Mouse (Mus musculus): ENCODE results near the gene AI837181.
A peak's percentile ranks its signal among the peaks of the same experiment; 100 is the strongest.

Gene AI837181

DNA sequence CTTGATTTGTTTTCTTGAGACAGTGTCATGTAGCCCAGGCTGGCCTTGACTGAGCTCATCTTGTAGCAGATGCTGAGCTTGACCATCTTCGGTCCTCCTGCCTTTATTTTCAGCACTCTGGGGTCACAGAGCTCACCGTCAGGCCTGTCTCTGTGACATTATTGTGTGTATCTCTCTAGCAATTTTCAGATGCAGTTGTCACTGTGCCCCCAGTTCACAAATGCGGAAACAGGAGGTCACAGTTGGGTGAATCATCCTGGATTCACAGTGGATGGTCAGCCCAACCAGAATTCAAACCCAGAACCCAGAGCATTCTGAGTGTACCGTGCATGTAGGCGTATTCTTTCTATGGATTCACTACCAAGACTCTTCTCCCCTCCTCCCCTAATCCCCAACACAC, 20.8 kb downstream of the AI837181 start:
- DNase-seq (ENCODE audit: low read depth, low spot score) = no peak

GRCm38 (mm10) chr19:5447515-5448353, 22.8 kb downstream of the AI837181 start, which contains the start of gene Fosl1:
Gene Fosl1, plus strand, starts transcription at chr19:5447547.
- DNase-seq (ENCODE audit: low read depth, low spot score) = peak; percentile 92

- peak; percentile 53 for DNase-seq (ENCODE audit: low read depth, low spot score)
Observed at GRCm38 (mm10) chr19:5448354-5449150, 23.6 kb downstream of the AI837181 start.

GRCm38 (mm10) chr19:5449673-5450072, 24.7 kb downstream of the AI837181 start:
- DNase-seq (ENCODE audit: low read depth, low spot score) = no peak

- no peak for DNase-seq (ENCODE audit: low read depth, low spot score)
Observed at GRCm38 (mm10) chr19:5451766-5452165, 26.8 kb downstream of the AI837181 start.

DNA sequence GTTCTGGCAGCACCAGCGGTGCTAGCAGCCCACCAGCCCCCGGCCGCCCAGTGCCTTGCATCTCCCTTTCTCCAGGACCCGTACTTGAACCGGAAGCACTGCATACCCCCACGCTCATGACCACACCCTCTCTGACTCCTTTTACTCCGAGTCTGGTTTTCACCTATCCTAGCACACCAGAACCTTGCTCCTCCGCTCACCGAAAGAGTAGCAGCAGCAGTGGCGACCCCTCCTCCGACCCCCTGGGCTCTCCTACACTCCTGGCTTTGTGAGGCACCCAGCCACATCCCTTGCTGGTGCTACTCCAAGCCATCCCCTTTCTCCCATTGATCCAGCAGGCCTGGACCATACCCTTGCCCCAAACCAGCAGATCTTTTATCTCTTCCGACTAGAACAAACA, 30.1 kb downstream of the AI837181 start:
- DNase-seq (ENCODE audit: low read depth, low spot score) = no peak

GRCm38 (mm10) chr19:5455568-5455967, 30.6 kb downstream of the AI837181 start:
- DNase-seq (ENCODE audit: low read depth, low spot score) = no peak

GRCm38 (mm10) chr19:5456241-5456921, 31.4 kb downstream of the AI837181 start:
- DNase-seq (ENCODE audit: low read depth, low spot score) = no peak

DNA sequence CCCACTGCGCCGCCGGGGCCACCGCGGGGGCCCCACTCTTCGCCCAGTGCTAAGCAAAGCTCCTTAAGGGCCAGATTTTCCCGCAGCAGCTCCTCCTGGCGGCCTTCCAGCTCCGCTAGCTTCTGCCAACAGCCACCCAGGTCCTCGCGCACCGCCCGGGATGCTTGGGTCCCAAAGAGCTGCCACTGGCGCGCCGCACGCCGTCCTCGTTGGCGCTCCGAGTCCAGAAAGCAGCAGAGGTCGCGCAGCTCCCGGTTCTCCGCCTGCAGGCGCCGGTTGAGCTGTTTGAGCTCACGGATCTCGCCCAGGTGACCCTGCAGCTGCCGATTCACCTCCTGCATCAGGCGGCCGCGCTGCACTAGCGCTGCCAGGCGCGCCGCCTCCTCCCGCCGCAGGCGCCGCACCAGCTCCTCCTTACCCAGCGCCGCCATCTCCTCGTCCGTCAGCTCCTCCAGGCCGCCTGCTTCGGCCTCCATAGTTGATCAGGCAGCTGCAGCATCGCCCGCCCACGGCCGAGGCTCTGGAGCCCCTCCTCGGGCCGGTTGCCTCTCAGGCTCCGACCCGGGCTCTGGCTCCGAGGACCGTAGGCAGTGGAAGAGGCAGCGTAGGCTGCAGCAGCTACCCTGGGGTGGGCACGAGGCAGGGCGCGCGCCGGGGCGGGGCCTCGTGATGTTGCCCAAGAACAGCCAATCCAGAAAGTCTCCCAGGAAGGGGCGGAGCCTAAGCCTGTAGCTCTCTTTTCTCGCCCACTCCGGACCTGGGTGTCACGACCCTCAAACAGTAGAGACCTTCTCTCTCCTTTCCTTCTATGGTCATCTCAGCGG, 32.2 kb downstream of the AI837181 start:
- DNase-seq (ENCODE audit: low read depth, low spot score) = peak; percentile 94

DNA sequence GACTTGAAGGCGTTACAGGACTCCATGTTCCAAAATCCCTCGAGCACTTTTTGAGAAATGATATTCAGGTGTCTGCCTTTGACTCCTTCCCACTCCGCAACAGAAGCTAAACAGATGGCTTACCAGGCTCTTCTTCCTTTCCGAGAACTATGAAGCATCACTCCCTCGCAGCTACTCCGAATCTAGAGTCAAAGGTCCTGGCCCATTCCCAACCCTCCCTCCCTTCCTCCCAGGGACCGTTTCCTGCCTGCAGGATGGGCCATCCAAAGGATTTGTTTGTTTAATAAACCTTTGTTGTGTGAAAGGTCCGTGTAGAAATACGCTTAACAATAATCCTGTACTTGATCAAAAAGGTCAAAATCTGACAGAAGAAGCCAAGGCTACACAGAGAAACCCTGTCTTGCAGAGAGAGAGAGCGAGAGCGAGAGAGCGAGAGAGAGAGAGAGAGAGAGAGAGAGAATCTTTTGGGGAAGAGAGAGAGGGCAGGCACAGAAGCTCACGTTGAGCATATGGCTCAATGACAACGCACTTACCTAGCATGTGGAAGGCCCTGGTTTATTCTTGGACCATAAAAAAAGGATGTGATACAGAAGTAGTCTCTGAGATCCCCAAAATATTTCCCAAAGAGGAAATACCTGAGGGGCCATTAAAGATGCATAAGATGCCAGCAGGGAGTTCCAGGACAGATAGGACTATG, 33.0 kb downstream of the AI837181 start, which contains the start of gene Ccdc85b:
Gene Ccdc85b, minus strand, starts transcription at position 149 of the 697 bp plus-strand sequence.
- DNase-seq (ENCODE audit: low read depth, low spot score) = no peak

DNA sequence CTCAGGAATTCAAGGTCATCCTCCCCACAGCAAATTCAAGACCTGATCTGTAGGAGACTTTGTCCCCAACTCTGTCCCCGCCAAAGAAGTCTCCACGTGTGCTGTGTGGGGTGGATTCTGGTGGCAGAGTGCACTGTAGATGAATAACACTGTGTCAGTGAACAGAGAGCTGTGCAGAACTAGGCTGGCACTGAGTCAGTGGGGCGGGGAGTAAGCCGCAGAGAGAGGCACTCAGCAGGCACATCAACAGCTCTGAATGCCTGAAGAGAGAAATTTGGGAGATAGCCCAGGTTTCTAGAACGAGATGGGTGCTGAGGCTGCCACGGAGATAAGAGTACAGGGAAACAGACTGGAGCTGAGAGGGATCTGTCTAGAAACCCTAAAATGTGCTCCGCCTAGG, 34.1 kb downstream of the AI837181 start:
- DNase-seq (ENCODE audit: low read depth, low spot score) = no peak

DNA sequence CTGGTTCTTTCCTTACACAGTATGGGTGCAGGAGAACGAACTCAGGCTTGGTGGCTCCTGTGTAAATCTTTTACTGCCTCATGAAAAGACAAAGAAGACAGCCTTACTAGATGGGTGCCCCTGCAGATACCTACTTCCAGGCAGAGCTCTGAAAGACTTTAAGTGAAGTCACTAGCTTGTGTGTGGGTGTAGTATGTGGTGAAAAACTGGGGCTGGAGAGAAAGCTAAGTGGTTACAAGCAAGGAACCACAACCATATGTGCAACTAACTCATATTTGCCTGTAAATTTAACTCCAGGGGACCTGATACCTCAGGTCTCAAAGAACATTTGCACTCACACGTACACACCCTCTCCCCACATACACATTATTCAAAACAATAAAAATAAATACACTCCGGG, 35.0 kb downstream of the AI837181 start:
- DNase-seq (ENCODE audit: low read depth, low spot score) = peak; percentile 45

GRCm38 (mm10) chr19:5460465-5460911, 35.5 kb downstream of the AI837181 start, which contains the start of gene Fibp:
Gene Fibp, plus strand, starts transcription at chr19:5460615.
- DNase-seq (ENCODE audit: low read depth, low spot score) = peak; percentile 89

GRCm38 (mm10) chr19:5461411-5461810, 36.5 kb downstream of the AI837181 start:
- DNase-seq (ENCODE audit: low read depth, low spot score) = no peak

- no peak for DNase-seq (ENCODE audit: low read depth, low spot score)
Observed at GRCm38 (mm10) chr19:5463212-5463611, 38.3 kb downstream of the AI837181 start.

DNA sequence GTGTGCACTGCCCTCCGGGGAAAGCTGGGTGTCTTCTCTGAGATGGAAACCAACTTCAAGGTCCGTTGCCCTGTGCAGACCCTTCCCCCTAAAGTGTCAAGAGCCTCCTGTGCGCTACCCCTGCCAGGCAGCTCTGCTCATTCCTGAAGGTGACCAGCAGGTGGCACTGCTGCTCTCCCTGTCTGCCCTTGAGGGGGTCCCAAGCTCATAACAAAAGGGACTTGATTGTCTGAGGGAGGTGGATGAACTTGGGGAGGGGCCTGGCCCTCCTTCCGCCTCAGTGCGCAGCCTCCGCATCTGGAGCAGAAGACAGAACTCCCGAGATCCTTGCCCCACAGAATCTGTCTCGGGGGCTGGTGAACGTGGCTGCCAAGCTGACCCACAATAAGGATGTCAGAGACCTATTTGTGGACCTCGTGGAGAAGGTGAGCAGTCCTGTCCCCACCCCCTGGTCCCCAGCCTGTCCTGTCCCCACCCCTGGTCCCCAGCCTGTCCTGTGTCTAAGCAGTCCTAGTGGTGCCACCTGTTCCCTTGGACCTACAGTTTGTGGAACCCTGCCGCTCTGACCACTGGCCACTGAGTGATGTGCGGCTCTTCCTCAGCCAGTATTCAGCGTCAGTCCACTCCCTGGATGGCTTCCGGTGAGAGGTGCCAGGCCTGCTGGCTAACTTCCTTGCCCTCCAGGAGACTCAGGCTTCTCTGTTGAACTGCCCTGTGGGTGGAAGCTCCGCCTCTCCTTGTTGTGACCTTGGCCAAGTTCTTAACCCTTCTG, 39.0 kb downstream of the AI837181 start:
- peak; percentile 55 for DNase-seq (ENCODE audit: low read depth, low spot score)

GRCm38 (mm10) chr19:5465037-5465436, 40.1 kb downstream of the AI837181 start:
- no peak for DNase-seq (ENCODE audit: low read depth, low spot score)

DNA sequence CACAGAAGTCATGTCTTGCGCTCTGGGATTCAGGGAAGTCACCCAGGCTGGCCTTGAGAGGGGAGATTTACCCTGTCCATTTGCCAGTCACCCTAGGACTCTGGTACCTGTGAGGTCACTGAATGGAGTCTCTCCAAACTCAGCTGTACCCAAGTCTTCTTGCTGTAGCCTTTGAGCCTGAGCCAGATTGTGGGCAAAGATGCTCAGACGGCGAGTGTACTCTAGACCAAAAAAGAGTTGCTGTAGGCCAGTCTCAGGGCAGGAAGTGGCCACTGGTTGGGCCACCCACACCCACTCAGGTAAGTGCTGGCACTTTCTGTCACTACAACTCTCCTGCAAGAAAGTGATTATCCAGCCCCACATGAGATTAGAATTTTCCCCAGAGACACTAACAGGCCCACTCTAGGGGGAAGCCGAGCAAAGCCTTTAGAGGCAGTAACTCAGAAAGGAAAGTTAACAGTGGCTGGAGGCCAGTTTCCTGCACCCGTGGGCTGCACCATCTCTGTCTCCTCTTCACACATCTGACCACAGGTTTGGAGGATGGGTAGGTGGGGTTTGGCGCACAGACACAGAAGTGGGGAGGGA, 42.1 kb downstream of the AI837181 start:
- DNase-seq (ENCODE audit: low read depth, low spot score) = no peak

DNA sequence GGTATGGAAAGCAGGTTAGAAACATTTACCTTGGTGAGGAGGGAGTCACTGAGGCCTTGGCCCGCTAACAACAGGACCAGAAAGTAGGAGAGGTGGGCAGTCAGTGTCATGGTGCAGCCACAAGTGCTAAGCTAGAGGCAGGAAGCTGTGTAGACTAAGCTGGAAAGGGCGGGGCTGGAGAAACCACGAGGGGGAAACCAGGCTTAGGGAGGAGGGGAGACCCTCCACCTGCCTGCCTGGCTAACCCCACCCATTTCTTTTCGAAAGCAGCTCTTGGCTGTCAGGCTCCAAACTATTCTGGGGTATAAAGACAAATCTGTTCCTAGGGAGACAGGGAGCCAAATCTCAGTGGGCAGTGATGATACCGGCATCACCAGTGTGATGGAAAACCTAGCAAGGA, 43.4 kb downstream of the AI837181 start, which contains the start of gene Ctsw:
Gene Ctsw, minus strand, starts transcription at position 134 of the 400 bp plus-strand sequence.
- DNase-seq (ENCODE audit: low read depth, low spot score) = peak; percentile 69

All from CD4-positive helper T cell, adult 2 months (primary cell).